Mouse (Mus musculus) heart, embryonic 13.5 days (tissue): Measurements from ENCODE around the gene Fam168b. TPM values are rescaled to one million over a fixed set of nuclear protein-coding genes. Genes with fewer than 3 reads are reported as not detected.

Experiments
- ATAC-seq: fragments of 200-750 bp; cut with Nextera tagmentation; 2 replicates; pipeline ENCODE4 v1.8.0; 2017; ENCODE audit warnings: moderate TSS enrichment; ENCODE audit not compliant: insufficient number of reproducible peaks, low FRiP score, low TSS enrichment; ENCODE audit errors: extremely low read depth
- H3K27ac ChIP-seq: fragments of 300-500 bp; sonication (generic); replicated peaks from 2 replicates; pipeline ENCODE4 v1.5.1; 2015; ENCODE audit warnings: moderate library complexity, mild to moderate bottlenecking, inconsistent platforms
- H3K27me3 ChIP-seq: fragments of 300-500 bp; sonication (generic); replicated peaks from 2 replicates; pipeline ENCODE4 v1.6.1; 2015; ENCODE audit warnings: mild to moderate bottlenecking, inconsistent platforms
- H3K36me3 ChIP-seq: fragments of 300-500 bp; sonication (generic); 2 replicates; pipeline ENCODE4 v1.6.1; 2015; ENCODE audit warnings: mild to moderate bottlenecking, inconsistent platforms
- H3K4me1 ChIP-seq: fragments of 300-500 bp; sonication (generic); 2 replicates; pipeline ENCODE4 v1.6.1; 2015; ENCODE audit warnings: inconsistent platforms
- H3K4me2 ChIP-seq: fragments of 300-500 bp; sonication (generic); 2 replicates; pipeline ENCODE4 v1.6.1; 2015; ENCODE audit warnings: inconsistent platforms, mild to moderate bottlenecking, moderate library complexity
- H3K4me3 ChIP-seq: fragments of 300-500 bp; sonication (generic); 2 replicates; pipeline ENCODE4 v1.5.1; 2015; ENCODE audit warnings: moderate library complexity, mild to moderate bottlenecking, inconsistent platforms
- H3K9ac ChIP-seq: fragments of 300-500 bp; sonication (generic); 2 replicates; pipeline ENCODE4 v1.6.1; 2015; ENCODE audit warnings: inconsistent platforms, mild to moderate bottlenecking, moderate library complexity
- H3K9me3 ChIP-seq: fragments of 300-500 bp; sonication (generic); 2 replicates; pipeline ENCODE4 v1.6.1; 2016; ENCODE audit warnings: inconsistent platforms
- WGBS: fragments of 180-500 bp; shearing (Covaris S2); methylation state at CpG from one replicate; pipeline ENCODE4 v1.1.7; 2015; ENCODE audit warnings: mixed read lengths; 5-methylcytosine and 5-hydroxymethylcytosine counted together
- polyA plus RNA-seq: library from polyadenylated mRNA; unstranded; fragments of >200 nt; fragmentation: Nextera tagmentation; extraction: Ambion mirVana; gene quantifications from 2 replicates; pipeline ENCODE4 v1.2.1, GENCODE M21; 2015

Fam168b gene
- polyA plus RNA-seq, 1 experiment from 2014 or later: 44.2 TPM

DNA sequence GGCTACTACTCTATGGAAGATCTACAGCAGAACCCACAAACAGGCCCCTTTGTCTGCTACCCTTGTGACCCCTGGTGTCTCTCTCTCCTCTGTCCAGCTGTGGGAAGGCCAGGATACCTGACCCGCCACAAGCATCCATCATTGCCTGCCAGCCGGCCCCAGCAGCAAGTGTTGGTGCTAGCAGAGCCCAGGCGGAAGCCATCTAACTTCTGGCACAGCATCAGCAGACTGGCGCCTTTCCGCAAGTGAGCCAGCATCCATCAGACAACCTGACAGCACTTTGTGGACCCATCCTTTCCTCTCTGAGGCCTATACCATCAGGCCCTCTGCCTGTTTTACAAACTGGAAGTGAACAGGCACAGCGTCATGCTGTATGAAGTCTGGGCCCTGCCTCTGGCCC is 31.3 kb downstream of the Fam168b start:
- Histone ChIP-seq H3K4me2 (no peak overlapping the region), H3K9me3 (no peaks in the 10 kb centered on the region), H3K4me3 (no peak overlapping the region), H3K4me1 (peaks cover 12% of the 10 kb centered on the region), H3K27ac (no peak overlapping the region), H3K9ac (no peak overlapping the region), H3K27me3 (no peaks in the 10 kb centered on the region), H3K36me3 (peaks cover 93% of the 10 kb centered on the region)
- ATAC-seq: no peak
- 75% methylated on average over 6 of the region's 6 CpGs for WGBS

DNA sequence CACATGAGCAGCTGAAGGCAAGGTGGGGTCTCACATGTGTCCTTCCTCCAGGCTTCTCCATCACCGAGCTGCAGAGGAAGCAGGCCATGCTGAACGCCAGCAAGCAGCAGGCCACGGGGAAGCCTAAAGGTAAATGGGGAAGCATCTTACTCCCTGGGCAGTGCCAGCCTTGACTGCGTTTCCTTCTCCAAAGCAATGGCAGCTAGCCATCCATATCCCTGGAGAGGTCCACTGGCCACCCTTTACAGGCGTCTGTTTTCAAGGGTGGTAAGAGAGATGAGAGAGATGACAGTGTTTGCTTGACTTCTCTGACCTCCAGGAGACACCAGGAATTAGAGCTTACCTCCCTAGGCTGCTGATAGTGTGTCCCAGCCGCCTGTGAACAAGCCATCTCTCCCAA is 31.8 kb downstream of the Fam168b start:
- Histone ChIP-seq H3K36me3 (peaks cover 87% of the 10 kb centered on the region), H3K9me3 (no peaks in the 10 kb centered on the region), H3K4me2 (no peak overlapping the region), H3K27me3 (peaks cover 3% of the 10 kb centered on the region; the same call in 1 of the 2 replicates), H3K9ac (no peak overlapping the region), H3K4me1 (peaks cover 17% of the 10 kb centered on the region), H3K4me3 (no peak overlapping the region), H3K27ac (no peak overlapping the region)
- no peak for ATAC-seq
- WGBS: 73% methylated on average over 6 of the region's 6 CpGs

DNA sequence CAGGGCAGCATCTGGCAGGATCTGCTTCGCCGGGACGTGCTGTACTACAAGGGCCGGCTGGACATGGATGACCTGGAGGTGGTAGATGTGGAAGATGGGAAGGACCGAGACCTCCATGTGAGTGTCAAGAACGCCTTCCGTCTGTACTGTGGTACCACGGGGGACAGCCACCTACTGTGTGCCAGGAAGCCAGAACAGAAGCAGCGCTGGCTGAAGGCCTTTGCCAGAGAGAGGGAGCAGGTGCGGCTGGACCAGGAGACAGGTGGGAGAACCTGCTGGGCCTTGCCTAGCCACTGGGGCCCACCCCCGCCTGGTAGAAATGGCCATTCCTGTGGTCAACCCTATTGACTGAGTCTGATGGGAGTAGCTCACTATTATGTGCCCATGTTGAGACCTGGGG is 32.6 kb downstream of the Fam168b start:
- no peak overlapping the region for H3K27ac ChIP-seq
- 84% methylated on average over 11 of the region's 11 CpGs for WGBS
- H3K4me2 ChIP-seq: no peak overlapping the region
- no peak overlapping the region for H3K4me3 ChIP-seq
- peaks cover 80% of the 10 kb centered on the region for H3K36me3 ChIP-seq
- ATAC-seq: no peak
- H3K9ac ChIP-seq: no peak overlapping the region
- H3K4me1 ChIP-seq: peaks cover 22% of the 10 kb centered on the region
- no peaks in the 10 kb centered on the region for H3K9me3 ChIP-seq
- peaks cover 10% of the 10 kb centered on the region; the same call in 1 of the 2 replicates for H3K27me3 ChIP-seq

DNA sequence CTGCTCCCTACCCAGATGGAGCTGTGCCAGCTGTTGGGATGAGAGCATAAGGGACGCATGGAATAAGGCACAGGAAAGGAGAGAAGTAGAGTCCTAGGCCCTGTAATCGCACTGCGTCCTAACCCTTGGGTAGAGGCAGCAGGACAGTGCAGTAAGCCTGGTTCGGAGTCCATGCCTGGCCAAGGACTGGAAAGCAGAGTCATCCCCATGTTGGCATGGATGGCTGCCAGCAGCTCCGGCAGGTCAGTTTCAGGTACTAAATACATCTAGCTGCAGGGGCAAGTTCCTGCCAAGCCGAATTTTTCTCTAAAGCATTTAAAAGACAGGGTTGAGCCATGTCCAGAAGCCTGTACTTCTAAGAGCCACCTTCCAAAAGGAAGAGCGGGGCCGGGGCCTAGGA is 34.4 kb downstream of the Fam168b start:
- Histone ChIP-seq H3K4me1 (peaks cover 22% of the 10 kb centered on the region), H3K4me3 (no peak overlapping the region), H3K9me3 (no peaks in the 10 kb centered on the region), H3K36me3 (peaks cover 62% of the 10 kb centered on the region), H3K9ac (no peak overlapping the region), H3K27ac (no peak overlapping the region), H3K4me2 (no peak overlapping the region), H3K27me3 (peaks cover 15% of the 10 kb centered on the region; the same call in 1 of the 2 replicates)
- ATAC-seq: no peak
- 88% methylated on average over 8 of the region's 8 CpGs for WGBS

DNA sequence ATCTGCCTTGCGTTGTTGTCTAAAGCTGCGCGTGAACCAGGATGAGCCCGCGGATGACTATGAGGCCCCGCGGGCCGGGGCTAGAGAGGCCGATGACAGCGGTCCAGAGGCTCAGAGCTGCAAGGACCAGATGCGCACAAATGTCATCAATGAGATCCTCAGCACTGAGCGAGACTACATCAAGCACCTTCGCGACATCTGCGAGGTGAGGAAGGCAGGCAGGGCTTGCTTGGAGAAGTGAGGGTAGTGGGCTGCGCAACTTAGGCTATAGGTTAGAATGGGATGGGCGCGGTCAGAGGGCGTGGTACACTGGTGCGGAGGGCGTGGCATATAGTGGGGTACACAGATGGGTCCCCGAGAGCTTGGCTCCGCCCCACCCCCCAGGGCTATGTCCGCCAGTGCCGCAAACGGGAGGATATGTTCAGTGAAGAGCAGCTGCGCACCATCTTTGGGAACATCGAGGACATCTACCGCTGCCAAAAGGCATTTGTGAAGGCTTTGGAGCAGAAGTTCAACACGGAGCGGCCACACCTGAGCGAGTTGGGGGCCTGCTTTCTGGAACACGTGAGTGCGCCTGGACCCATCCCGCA is 36.8 kb downstream of the Fam168b start:
- ATAC-seq: no peak
- Histone ChIP-seq H3K36me3 (peaks cover 37% of the 10 kb centered on the region), H3K9me3 (no peaks in the 10 kb centered on the region), H3K27me3 (peaks cover 15% of the 10 kb centered on the region; the same call in 1 of the 2 replicates), H3K27ac (no peak overlapping the region), H3K4me1 (peaks cover 37% of the 10 kb centered on the region), H3K9ac (no peak overlapping the region), H3K4me2 (no peak overlapping the region), H3K4me3 (no peak overlapping the region)
- WGBS: 20% methylated on average over 35 of the region's 35 CpGs

DNA sequence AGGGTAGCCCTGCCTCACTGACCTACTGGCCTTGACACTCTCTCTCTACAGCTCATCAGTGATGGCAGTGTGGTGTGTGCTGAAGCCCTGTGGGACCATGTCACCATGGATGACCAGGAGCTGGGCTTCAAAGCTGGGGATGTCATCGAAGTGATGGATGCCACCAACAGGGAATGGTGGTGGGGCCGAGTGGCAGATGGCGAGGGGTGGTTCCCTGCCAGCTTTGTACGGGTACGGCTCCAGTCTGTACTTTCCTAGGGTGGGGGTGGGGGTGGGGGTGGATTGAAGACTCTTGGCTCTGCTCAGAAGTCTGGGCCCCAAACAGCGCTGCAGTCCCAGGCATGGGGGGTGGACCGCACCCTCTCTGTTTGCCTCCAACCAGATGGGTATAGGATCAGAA is 38.0 kb downstream of the Fam168b start:
- peaks cover 15% of the 10 kb centered on the region; the same call in 1 of the 2 replicates for H3K27me3 ChIP-seq
- no peak overlapping the region for H3K4me2 ChIP-seq
- no peak overlapping the region for H3K9ac ChIP-seq
- 85% methylated on average over 7 of the region's 7 CpGs for WGBS
- no peak overlapping the region for H3K4me3 ChIP-seq
- peaks cover 26% of the 10 kb centered on the region for H3K36me3 ChIP-seq
- no peak overlapping the region for H3K27ac ChIP-seq
- no peaks in the 10 kb centered on the region for H3K9me3 ChIP-seq
- peaks cover 40% of the 10 kb centered on the region for H3K4me1 ChIP-seq
- no peak for ATAC-seq

DNA sequence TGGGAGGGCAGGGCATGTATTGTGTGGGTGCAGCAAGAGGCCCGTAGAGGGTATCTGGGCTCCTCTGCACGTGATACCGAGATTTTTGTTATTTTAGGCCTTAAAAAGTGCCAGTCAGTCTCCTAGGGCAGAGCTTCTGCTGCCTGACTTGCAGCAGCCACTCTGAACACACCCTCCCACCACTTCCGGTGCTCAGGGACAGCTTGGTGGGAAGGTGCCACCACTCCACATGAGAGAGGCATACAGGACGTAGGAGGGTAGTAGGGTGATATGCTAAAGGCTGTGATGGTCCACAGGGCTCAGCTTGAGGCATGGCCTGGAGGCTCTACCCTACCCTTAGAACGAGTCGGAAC is 40.6 kb downstream of the Fam168b start:
- H3K4me3 ChIP-seq: peak overlapping the region; percentile 80
- peaks cover 15% of the 10 kb centered on the region; the same call in 1 of the 2 replicates for H3K27me3 ChIP-seq
- 23% methylated on average over 7 of the region's 7 CpGs for WGBS
- peaks cover 35% of the 10 kb centered on the region for H3K4me1 ChIP-seq
- H3K27ac ChIP-seq: no peak overlapping the region
- no peak for ATAC-seq
- H3K9ac ChIP-seq: peak overlapping the region; percentile 86
- peak overlapping the region; percentile 95 for H3K4me2 ChIP-seq
- peaks cover 2% of the 10 kb centered on the region; the same call in 1 of the 2 replicates for H3K36me3 ChIP-seq
- H3K9me3 ChIP-seq: no peaks in the 10 kb centered on the region

DNA sequence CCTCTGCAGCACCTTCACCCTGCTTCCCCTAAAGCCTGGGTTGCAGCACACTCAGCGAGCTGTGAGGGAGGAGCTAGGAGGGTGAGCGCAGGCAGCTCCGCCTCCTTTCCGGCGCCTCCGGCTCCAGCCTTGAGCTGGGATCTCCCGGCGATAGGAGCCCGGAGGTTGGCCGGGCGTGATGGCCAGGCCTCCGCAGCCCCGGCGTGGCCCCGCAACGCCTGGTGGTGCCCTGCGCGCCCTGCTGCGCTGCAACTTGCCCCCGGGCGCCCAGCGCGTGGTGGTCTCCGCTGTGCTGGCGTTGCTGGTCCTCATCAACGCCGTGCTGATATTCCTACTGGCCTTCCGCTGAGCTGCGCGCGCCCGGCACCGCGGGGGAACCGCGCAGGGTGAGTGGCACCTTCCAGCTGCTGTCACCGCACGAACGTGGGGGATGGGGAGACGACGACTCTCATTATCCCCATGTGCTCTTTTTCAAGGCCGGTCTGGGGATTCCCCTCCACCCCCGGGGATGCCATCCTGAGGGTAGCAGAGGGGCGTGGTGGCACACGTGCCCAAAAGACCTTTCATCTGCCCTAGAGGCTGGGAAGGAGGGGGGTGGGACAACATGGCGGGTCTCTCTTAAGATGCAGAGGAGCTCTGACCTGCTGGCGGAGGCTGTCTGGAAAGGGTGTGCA is 41.1 kb downstream of the Fam168b start:
- H3K4me2 ChIP-seq: peak overlapping the region; percentile 95
- ATAC-seq: peak; percentile 38; the same call in 1 of the 2 replicates

DNA sequence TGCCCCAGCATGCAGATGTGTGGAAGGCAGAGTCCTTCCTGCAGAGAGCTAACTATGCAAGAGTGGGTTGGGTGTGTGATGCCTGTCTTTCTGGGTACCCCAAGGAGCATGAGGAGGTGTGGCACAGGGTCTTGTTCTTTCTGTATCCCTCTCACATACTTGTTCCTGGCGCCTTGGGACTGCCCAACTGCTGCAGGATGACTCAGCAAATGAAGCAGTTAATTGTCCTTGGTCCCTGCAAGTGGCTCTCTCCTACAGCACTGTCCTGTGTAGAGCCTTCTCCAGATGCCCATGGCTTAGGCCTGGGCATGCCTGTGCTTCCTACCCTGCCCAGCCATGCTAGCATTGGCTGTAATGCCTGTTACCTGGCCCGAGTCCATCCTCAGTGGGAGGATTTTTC is 43.7 kb downstream of the Fam168b start:
- no peak overlapping the region for H3K4me3 ChIP-seq
- ATAC-seq: no peak
- H3K9ac ChIP-seq: no peak overlapping the region
- no peaks in the 10 kb centered on the region for H3K36me3 ChIP-seq
- no peaks in the 10 kb centered on the region for H3K9me3 ChIP-seq
- no peak overlapping the region for H3K27ac ChIP-seq
- 72% methylated on average over 2 of the region's 2 CpGs for WGBS
- H3K4me2 ChIP-seq: no peak overlapping the region
- peaks cover 17% of the 10 kb centered on the region for H3K4me1 ChIP-seq
- H3K27me3 ChIP-seq: no peaks in the 10 kb centered on the region

More for the DNA sequence above, 41.1 kb downstream of the Fam168b start:
- WGBS: under 1% methylated on average over 47 of the region's 47 CpGs
- no peaks in the 10 kb centered on the region for H3K9me3 ChIP-seq
- H3K27ac ChIP-seq: no peak overlapping the region
- H3K27me3 ChIP-seq: peaks cover 15% of the 10 kb centered on the region; the same call in 1 of the 2 replicates
- peak overlapping the region; percentile 86 for H3K9ac ChIP-seq
- peaks cover 30% of the 10 kb centered on the region for H3K4me1 ChIP-seq
- H3K4me3 ChIP-seq: peak overlapping the region; percentile 80
- no peaks in the 10 kb centered on the region for H3K36me3 ChIP-seq

DNA sequence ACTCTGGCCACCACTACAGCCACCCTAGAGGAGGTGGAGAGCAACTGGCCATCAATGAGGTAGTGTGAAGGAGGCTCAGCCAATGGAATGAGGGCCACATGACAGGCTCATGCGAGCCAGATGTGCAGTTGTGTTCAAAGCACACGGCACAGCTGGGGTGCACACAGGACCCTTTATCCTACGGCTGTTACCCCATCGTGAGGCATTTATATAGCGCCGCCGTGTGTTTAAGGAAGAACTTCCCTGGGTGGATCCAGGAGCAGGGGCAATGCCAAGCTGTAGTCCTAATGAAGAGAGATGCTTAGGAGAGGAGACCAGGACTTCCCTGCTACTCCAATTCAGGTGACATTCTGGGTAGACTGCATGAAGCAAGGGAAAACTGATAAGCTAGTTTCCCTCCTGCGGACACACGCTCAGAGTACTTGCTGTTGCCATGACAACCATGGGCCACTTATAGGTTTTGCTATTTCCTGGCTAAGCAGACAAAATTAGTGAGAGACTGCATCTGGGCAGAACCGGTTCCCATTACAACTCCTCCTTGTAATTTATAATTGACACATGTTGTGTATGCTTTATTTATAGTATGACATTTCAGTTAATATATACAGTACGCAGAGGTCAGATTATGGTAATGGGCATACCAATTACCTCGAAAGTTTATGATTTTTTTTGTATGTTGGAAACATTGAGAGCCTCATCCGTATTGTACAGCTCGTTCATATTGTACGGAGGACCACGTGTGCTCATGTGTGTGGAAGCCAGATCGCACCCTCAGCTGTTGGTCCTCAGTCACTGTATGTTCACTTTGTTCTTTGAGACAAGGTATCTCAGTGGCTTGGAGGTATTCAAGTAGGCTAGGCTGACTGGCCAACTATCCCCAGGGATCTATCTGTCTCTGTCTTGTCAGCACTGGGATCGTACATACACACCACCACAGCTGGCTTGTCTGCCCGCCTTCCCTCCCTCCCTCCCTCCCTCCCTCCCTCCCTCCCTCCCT is 49.3 kb downstream of the Fam168b start:
- H3K9ac ChIP-seq: no peak overlapping the region
- H3K27ac ChIP-seq: no peak overlapping the region
- H3K4me1 ChIP-seq: peaks cover 9% of the 10 kb centered on the region
- H3K27me3 ChIP-seq: no peaks in the 10 kb centered on the region
- H3K4me3 ChIP-seq: no peak overlapping the region
- no peak overlapping the region for H3K4me2 ChIP-seq
- ATAC-seq: no peak
- 71% methylated on average over 19 of the region's 19 CpGs for WGBS
- H3K36me3 ChIP-seq: no peaks in the 10 kb centered on the region
- H3K9me3 ChIP-seq: no peaks in the 10 kb centered on the region

DNA sequence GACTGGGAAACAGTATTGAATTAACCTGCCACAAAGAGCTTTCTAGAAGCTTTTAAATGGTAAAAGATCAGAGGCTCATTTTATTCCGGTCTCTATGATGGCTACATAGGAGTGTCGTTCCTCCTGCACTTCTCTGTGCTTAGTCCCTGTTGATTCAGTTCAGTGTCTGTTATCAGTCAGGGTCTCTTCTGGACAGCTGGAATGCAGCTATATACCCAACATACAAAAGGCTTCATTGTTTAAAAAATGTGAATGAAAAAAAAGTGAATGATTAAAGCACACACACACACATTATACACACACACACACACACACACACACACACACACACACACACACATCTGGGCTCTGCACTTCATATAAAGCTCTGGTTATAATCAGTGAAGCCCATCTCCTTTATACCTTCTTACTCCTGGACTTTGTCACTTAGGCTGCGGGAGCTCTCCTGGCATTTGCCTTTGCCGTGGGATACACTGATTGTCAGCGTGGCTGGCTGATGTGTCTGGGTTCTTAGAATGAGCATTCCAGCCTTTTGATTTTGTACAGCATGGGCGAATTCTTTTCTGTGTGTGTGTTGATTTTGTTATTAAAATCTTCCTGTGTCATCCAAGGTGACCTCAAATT is 59.2 kb downstream of the Fam168b start:
- ATAC-seq: no peak
- Histone ChIP-seq H3K27me3 (no peaks in the 10 kb centered on the region), H3K9ac (no peak overlapping the region), H3K9me3 (no peaks in the 10 kb centered on the region), H3K4me1 (peaks cover 10% of the 10 kb centered on the region; the same call in 1 of the 2 replicates), H3K36me3 (no peaks in the 10 kb centered on the region), H3K27ac (no peak overlapping the region), H3K4me2 (no peak overlapping the region), H3K4me3 (no peak overlapping the region)
- 24% methylated on average over 6 of the region's 6 CpGs for WGBS
